Mouse (Mus musculus) lung, adult 2 months (tissue): ENCODE results near the gene Mrpl2. TPM values are rescaled to one million over a fixed set of nuclear protein-coding genes. Genes with fewer than 3 reads are reported as not detected.

ENCODE experiments used
- DNase-seq: peaks from one replicate; pipeline ENCODE4 v3.0.0; 2022
- H3K4me1 ChIP-seq: fragments of 200-500 bp; 2 replicates; pipeline ENCODE4 v1.6.1; 2011; ENCODE audit warnings: low read length; ENCODE audit not compliant: control insufficient read depth, insufficient read depth
- H3K4me3 ChIP-seq: fragments of 200-500 bp; replicated peaks from 2 replicates; pipeline ENCODE3; 2011; ENCODE audit warnings: low read depth, mild to moderate bottlenecking, control low read depth, low read length; ENCODE audit errors: extremely low read depth
- CTCF ChIP-seq: fragments of 200-500 bp; IDR thresholded peaks from 2 replicates; pipeline ENCODE4 v1.5.1; 2011; ENCODE audit warnings: mild to moderate bottlenecking, low read length, control low read depth; ENCODE audit not compliant: insufficient read depth
- POLR2A ChIP-seq: fragments of 200-500 bp; IDR thresholded peaks from 2 replicates; pipeline ENCODE4 v1.6.1; 2011; ENCODE audit warnings: low read depth, mild to moderate bottlenecking, control low read depth, low read length, borderline replicate concordance; ENCODE audit errors: extremely low read depth
- WGBS: fragments of 180-500 bp; shearing (Covaris S2); methylation state at CpG from one replicate; pipeline ENCODE4 v1.1.7; 2018; 5-methylcytosine and 5-hydroxymethylcytosine counted together
- polyA plus RNA-seq: library from polyadenylated mRNA; depleted of rRNA; stranded (reverse); fragments of >200 nt; gene quantifications from 2 replicates; pipeline ENCODE4 v1.2.3, GENCODE M21; 2012

Gene Mrpl2
- polyA plus RNA-seq, 1 experiment, result 52.1 TPM

GRCm38 (mm10) chr17:46678416-46678815 lies 32.4 kb downstream of the Mrpl2 start, which contains the start of gene Mea1:
TSS of gene Mea1 (plus strand) at chr17:46678793.
- WGBS, result 63% methylated on average over 9 of the region's 9 CpGs
- Histone ChIP-seq H3K4me1 (peaks cover 8% of the 10 kb centered on the region), H3K4me3 (no peak within 1 kb of the TSS)
- DNase-seq, result peak; percentile 63
- TF ChIP-seq POLR2A, result no peak

GRCm38 (mm10) chr17:46678911-46679310 lies 32.9 kb downstream of the Mrpl2 start:
- TF ChIP-seq CTCF (no peak), POLR2A (no peak)
- WGBS, result 24% methylated on average over 9 of the region's 9 CpGs
- Histone ChIP-seq H3K4me1 (peaks cover 8% of the 10 kb centered on the region), H3K4me3 (no peak overlapping the region)
- DNase-seq, result peak; percentile 19

- Histone ChIP-seq H3K4me3 (peak overlapping the region; percentile 75), H3K4me1 (peaks cover 6% of the 10 kb centered on the region; the same call in 1 of the 2 replicates)
- no peak for DNase-seq
- WGBS, result 1% methylated on average over 34 of the region's 34 CpGs
- TF ChIP-seq POLR2A (no peak), CTCF (peak; percentile 21; the same call in 1 of the 2 replicates)
These were observed 34.1 kb downstream of the Mrpl2 start for GRCm38 (mm10) chr17:46679843-46680759.

GRCm38 (mm10) chr17:46680760-46681373 lies 34.8 kb downstream of the Mrpl2 start, which contains the start of gene Klhdc3:
TSS of gene Klhdc3 (minus strand) at chr17:46680914.
- WGBS, result under 1% methylated on average over 49 of the region's 49 CpGs

GRCm38 (mm10) chr17:46681466-46682118 lies 35.6 kb downstream of the Mrpl2 start:
- WGBS, result 25% methylated on average over 12 of the region's 12 CpGs
- DNase-seq, result peak; percentile 15
- TF ChIP-seq CTCF (no peak), POLR2A (no peak)
- Histone ChIP-seq H3K4me3 (peak overlapping the region; percentile 68), H3K4me1 (peaks cover 6% of the 10 kb centered on the region; the same call in 1 of the 2 replicates)

More at GRCm38 (mm10) chr17:46680760-46681373, 34.8 kb downstream of the Mrpl2 start, which contains the start of gene Klhdc3:
- peaks cover 6% of the 10 kb centered on the region; the same call in 1 of the 2 replicates for H3K4me1 ChIP-seq
- H3K4me3 ChIP-seq, result peak within 1 kb of the TSS; percentile 75
- TF ChIP-seq CTCF, result no peak
- peak; percentile 58; the same call in 1 of the 2 replicates for TF ChIP-seq POLR2A
- DNase-seq, result peak; percentile 93

DNA sequence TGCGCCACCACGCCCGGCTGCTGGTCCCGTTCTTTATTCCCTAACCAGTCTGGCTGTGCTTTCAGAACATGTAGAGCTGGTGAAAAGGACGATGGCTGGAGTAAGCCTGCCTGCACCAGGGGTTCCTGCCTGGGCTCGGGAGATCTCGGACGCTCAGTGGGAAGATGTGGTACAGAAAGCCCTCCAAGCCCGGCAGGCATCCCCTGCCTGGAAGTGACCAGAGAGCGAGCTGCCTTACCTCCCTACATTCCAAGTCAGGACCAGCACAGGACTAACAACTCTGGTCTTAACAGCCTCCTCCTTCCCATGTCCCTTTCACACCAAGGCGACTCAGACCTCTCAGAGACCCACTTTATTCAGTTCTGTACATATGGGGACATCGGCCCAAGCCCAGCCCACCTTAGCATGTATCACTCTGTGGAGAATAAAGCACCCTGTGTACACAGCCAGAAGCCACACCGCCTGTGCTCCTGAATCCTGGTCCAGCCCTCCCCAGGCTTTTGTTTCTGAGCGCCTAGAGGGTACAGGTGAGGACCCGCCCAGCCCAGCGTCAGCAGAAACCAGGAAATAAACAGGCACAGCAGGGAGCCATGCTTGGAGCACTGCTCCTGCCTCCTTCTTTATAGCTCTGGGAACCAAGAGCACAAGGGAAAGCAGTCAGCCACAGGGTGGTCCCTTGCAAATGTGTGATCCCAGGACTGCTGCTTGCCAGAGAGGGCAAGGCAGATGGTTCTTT lies 36.8 kb downstream of the Mrpl2 start:
- Histone ChIP-seq H3K4me3 (no peak overlapping the region), H3K4me1 (peaks cover 6% of the 10 kb centered on the region; the same call in 1 of the 2 replicates)
- 87% methylated on average over 16 of the region's 16 CpGs for WGBS
- TF ChIP-seq POLR2A, result no peak
- no peak for TF ChIP-seq CTCF
- DNase-seq, result peak; percentile 13

- DNase-seq, result no peak
- peaks cover 4% of the 10 kb centered on the region; the same call in 1 of the 2 replicates for H3K4me1 ChIP-seq
- TF ChIP-seq CTCF (no peak), POLR2A (no peak)
- 86% methylated on average over 6 of the region's 6 CpGs for WGBS
- no peak overlapping the region for H3K4me3 ChIP-seq
These were observed 39.9 kb downstream of the Mrpl2 start for GRCm38 (mm10) chr17:46685913-46686312.

- no peak overlapping the region for H3K4me3 ChIP-seq
- TF ChIP-seq CTCF (no peak), POLR2A (no peak)
- no peaks in the 10 kb centered on the region for H3K4me1 ChIP-seq
- 87% methylated on average over 12 of the region's 12 CpGs for WGBS
- DNase-seq, result no peak
These were observed 44.6 kb downstream of the Mrpl2 start for GRCm38 (mm10) chr17:46690665-46691064.
